Mouse (Mus musculus): ENCODE data around the gene Sfi1. TPM values are rescaled to one million over a fixed set of nuclear protein-coding genes. Genes with fewer than 3 reads are reported as not detected.
"Not testable (repeated sequence)": the region's sequence is repeated elsewhere in the genome, so short reads cannot be mapped to it uniquely, and the experiment has no call there.

Gene Sfi1
- total RNA-seq, 2 experiments from 2014 or later: 50.4 to 62.5 TPM

- DNase-seq (ENCODE audit: low spot score in 2 of 2): no peak
These were observed 87.1 kb downstream of the Sfi1 start for GRCm38 (mm10) chr11:3106154-3106553.

DNA sequence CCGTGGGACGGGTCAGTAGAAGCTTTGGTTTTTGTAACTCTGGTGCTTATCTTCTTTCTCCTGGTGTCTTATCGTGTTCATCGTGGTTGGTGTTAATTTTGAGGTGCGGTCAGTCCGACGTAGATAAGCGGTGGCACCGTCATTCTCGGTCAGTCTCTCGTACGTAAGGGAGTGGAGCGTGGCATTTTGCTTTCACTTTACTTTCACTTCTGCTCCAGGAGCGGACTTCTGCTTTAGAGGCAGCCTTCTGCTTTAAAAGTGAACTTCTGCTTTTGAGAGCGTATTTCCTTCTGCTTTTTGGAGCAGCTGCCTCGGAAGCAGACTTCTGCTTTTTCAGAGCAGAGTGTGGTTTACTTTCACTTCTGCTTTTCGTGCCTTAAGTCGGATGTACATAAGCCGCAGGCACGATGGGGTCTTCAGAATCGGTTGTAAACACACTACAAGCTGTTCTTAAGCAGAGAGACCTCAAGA, 88.0 kb downstream of the Sfi1 start:
- no peak for DNase-seq (ENCODE audit: low spot score in 2 of 2)

DNA sequence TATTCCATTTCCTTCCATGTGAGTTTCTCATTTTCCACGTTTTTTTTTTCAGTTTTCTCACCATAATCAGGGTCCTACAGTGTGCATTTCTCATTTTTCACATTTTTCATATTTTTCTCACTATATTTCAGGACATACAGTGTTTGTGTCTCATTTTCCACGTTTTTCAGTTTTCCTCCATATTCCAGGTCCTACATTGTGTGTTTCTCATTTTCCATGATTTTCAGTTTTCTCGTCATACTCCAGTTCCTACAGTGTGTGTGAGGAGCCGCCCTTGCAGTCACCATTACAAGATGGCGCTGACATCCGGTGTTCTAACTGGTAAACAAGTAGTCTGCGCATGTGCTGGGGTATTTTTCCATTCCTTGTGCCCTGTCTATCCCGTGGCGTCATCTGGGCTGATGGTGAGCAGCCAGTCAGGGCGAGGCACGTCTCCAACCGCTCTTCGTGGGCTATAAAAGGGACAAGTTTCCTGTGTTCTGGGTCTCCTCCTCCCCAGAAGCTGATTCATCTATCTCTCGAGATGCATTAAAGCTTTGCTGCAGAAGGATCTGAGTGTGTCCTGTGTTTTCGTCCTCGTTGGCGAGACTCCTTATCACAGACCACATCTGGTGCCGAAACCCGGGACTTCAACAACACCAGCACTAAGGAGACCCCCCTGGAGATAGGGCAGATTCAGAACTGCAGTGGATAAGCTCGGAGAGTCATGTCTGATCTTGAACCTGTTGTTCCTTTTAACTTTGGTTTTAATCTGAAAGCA, 88.6 kb downstream of the Sfi1 start:
- not testable (repeated sequence) for DNase-seq (ENCODE audit: low spot score in 2 of 2)

DNA sequence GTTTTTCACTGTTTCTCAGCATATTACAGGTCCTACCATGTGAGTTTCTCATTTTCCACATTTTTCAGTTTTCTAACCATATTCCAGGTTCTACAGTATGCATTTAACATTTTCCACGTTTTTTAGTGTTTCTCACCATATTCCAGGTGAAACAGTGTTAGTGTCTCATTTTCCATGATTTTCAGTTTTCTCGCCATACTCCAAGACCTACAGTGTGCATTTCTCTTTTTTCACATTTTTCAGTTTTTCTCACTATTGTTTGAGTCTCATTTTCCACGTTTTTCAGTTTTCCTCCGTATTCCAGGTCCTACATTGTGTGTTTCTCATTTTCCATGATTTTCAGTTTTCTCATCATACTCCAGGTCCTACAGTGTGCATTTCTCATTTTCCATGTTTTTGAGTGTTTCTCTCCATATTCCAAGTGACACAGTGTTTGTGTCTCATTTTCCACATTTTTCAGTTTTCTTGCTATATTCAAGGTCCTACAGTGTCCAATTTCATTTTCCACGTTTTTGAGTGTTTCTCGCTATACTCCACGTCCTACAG, 89.6 kb downstream of the Sfi1 start:
- DNase-seq (ENCODE audit: low spot score in 2 of 2): no peak

DNA sequence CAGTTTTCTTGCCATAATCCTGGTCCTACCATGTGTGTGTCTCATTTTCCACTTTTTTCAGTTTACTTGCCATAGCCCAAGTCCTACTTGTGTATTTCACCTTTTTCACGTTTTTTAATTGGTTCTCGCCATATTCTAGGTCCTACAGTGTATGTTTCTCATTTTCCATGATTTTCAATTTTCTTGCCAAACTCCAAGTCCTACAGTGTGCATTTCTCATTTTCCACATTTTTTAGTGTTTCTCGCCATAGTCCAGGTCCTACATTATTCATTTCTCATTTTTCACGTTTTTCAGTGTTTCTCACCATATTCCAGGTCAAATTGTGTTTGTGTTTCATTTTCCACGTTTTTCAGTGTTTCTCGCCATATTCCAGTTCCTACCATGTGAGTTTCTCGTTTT, 90.6 kb downstream of the Sfi1 start:
- not testable (repeated sequence) for DNase-seq (ENCODE audit: low spot score in 2 of 2)

DNA sequence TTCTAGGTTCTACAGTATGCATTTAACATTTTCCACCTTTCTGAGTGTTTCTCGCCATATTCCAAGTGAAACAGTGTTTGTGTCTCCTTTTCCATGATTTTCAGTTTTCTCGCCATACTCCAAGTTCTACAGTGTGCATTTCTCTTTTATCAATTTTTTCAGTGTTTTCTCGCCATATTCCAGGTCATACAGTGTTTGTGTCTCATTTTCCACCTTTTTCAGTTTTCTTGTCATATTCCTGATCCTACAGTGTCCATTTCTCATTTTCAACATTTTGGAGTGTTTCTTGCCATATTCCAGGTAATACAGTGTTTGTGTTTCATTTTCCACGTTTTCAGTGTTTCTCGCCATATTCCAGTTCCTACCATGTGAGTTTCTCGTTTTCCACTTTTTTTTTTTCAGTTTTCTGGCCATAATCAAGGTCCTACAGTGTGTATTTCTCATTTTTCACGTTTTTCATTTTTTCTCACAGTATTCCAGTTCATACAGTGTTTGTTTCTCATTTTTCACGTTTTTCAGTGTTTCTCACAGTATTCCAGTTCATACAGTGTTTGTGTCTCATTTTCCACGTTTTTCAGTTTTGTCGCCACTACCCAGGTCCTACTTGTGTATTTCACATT, 91.3 kb downstream of the Sfi1 start:
- DNase-seq (ENCODE audit: low spot score in 2 of 2): no peak

GRCm38 (mm10) chr11:3101072-3101874, 92.0 kb downstream of the Sfi1 start:
- no peak for DNase-seq (ENCODE audit: low spot score in 2 of 2)

DNA sequence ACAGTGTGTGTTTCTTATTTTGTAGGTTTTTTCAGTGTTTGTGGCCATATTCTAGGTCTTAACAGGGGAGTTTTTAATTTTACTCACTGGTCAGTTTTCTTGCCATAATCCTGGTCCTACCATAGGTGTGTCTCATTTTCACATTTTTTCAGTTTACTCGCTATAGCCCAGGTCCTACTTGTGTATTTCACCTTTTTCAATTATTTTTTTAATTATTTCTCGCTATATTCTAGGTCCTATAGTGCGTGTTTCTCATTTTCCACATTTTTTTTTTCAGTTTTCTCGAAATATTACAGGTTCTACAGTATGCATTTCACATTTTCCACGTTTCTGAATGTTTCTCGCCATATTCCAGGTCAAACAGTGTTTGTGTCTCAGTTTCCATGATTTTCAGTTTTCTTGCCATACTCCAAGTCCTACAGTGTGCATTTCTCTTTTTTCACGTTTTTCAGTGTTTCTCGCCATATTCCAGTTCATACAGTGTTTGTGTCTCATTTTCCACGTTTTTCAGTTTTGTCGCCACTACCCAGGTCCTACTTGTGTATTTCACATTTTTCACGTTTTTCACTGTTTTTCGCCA, 93.1 kb downstream of the Sfi1 start:
- DNase-seq (ENCODE audit: low spot score in 2 of 2): not testable (repeated sequence)

Other genes with a start within 250 kb of the Sfi1 start
- gene Eif4enif1, start 8.9 kb upstream of the Sfi1 start, total RNA-seq (2021): 10 to 100 TPM; 70.0 to 73.7 TPM
- 10 to 100 TPM; 90.8 to 93.6 TPM for gene Drg1, start 73.0 kb upstream of the Sfi1 start, total RNA-seq (2021)
- 10 to 100 TPM; 46.7 to 47.6 TPM for gene Patz1, start 95.4 kb upstream of the Sfi1 start, total RNA-seq (2021)
- gene Pik3ip1, start 136.9 kb upstream of the Sfi1 start, total RNA-seq (2021): 10 to 100 TPM; 27.8 to 32.3 TPM
- 100 to 1,000 TPM in 1 of 2 experiments, 10 to 100 TPM in 1; 98.4 to 114 TPM for gene Limk2, start 215.7 kb upstream of the Sfi1 start, total RNA-seq (2021)